Mouse (Mus musculus): ENCODE measurements around the gene Rsc1a1.

The Rsc1a1 gene

DNA sequence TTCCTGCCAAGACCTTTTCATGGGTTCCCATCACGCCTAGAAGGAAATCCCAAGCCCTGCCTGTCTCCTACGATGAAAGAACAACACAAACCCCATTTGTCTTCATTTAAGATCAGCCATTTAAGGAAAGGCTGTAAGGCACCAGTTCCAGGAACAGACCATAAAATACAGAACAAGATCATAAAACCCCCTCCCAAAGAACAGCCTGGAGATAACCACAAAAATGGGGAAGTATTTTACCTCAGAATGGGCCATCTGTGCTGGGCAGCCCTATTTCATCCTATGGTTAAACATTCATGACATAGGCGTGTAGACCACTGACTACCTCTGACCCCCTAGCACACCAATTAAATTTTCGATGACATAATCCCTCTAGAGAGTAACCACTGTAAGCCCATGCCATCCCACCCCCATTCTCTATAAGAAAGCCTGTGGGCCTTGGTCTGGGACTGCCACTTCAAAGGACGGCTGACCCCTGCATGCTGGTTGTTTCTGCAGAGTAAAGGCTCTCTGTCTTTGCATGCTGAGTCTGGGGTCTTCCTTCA, 28.3 kb upstream of the Rsc1a1 start:
- ChIA-PET POLR2A (interaction anchor here in 1 of 4 experiments (1.3 kb wide), 1 partner anchor 10 kb away, joined by 3 read pairs; the partner anchor contains the start of gene Ddi2), CTCF (no interaction called here)

DNA sequence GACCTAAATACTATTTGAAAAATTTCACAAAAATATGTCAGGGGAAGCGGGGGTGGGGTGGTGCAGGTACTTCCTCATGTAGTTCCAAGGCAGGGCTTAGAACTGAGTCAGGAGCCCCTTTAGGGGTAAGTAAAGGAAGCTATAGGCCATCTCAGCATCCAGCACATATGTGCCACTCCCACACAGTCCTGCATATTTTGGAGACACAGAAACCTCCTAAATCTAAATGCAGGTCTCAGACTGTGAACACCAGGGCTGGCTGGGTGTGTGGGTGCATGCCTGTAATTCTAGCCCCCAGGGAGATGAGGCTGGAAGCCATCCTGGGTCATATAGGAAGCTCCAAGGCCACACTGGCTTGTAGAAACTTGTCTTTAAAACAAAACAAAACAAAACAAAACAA, 25.9 kb upstream of the Rsc1a1 start:
- ChIA-PET CTCF (no interaction called here), POLR2A (interaction anchor here in 2 of 4 experiments (0.7 to 3.4 kb wide), 4 partner anchors 9 to 118 kb away, joined by 3 to 12 read pairs (median 4); partner anchors contain the start of gene Ddi2 (in 1 of the 2))

DNA sequence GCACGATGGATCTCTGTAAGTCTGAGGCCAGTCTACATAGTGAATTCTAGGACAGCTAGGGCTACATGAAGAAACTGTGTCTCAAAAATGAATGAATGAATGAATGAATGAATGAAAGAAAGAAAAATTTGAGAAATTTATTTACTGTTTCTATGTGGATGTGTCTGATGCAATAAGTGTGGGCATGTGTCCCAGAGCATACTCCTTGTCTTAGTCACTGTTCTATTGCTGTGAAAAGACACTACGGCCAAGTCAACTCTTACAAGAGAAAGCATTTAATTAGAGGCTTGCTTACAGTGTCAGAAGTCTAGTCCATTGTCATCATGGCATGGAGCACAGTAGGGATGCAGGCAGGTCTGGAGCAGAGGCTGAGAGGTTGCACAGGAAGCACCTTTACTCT, 23.6 kb upstream of the Rsc1a1 start:
- ChIA-PET POLR2A (interaction anchor here in 1 of 4 experiments (0.6 to 3.4 kb wide), 6 partner anchors 9 to 204 kb away, joined by 4 to 12 read pairs (median 6); partner anchors contain the start of gene Ddi2), CTCF (no interaction called here)

DNA sequence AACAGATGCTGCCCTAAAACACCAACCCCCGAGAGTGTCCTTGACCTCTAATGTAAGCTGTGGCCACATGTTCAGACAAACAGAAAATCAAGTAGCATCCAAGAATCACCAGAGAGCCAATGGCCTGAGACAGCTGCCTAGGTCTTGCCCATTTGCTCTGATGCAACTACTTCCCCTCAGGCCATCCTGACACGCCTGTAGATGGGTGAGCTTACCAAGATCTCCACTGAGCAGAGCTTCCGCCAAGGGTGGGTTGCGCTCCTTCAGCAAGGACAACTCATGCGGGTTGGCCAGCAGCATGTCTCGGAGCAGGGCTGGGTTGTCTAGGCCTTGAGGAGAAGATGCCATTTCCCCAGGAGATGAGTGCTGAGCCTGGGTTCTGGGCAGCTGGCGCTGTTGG, 22.6 kb upstream of the Rsc1a1 start:
- POLR2A ChIA-PET, result interaction anchor here in 1 of 4 experiments (0.9 to 3.6 kb wide), 5 partner anchors 9 to 60 kb away, joined by 4 to 14 read pairs (median 6); partner anchors contain the start of genes Ddi2 and Rsc1a1
- CTCF ChIA-PET, result interaction anchor here in 1 of 4 experiments (0.6 kb wide), 1 partner anchor 49 kb away, joined by 6 read pairs; no protein-coding TSS in a partner anchor

DNA sequence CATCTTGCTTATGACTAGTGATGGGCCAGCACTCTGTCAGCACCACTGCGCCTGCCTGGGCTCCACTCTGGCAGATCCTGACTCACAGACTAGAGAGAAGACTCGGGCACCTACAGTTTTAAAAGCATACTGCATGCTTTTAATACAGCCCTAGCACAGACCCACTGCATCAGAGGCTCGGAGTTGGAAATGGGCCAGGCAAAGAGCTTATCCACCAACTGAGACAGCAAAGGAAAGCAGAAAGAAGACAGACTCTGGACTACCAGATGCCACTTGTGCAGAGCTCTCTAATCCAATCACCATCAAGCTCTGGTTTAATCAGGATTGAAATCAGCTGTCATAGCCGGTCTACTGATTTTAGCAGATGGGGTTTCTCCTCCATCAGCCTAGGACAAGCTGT, 19.9 kb upstream of the Rsc1a1 start:
- CTCF ChIA-PET, result interaction anchor here in 2 of 4 experiments (0.6 to 0.8 kb wide), 2 partner anchors 12 to 470 kb away, joined by 3 read pairs; no protein-coding TSS in a partner anchor

DNA sequence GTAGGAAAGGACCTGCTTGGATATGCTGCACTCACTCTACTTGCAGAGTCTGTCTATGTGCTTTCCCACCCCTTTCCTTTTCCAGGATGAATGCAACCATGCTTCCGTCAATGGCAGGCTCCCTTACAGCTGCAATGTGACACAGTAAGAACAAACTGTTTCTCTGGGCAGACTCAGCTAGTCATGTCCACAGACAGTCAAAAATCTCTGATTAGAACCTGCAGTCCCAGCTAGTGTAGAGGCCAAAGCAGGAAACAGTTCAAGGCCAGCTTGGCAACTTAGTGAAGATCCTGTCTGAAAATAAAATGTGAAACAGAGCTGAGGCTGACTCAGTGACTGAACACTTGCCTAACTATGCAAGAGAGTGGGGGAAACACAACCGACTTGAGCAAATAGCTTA, 19.2 kb upstream of the Rsc1a1 start:
- ChIA-PET POLR2A (interaction anchor here in 2 of 4 experiments (0.6 to 3.6 kb wide), 7 partner anchors 11 to 31 kb away, joined by 3 to 17 read pairs (median 8); partner anchors contain the start of gene Ddi2 (in 1 of the 2)), CTCF (interaction anchor here in 1 of 4 experiments (0.6 kb wide), 1 partner anchor 469 kb away, joined by 3 read pairs; no protein-coding TSS in a partner anchor)

More for the DNA sequence above, 19.9 kb upstream of the Rsc1a1 start:
- POLR2A ChIA-PET, result interaction anchor here in 3 of 4 experiments (0.6 to 3.6 kb wide), 11 partner anchors 12 to 51 kb away, joined by 3 to 17 read pairs (median 3); partner anchors contain the start of gene Ddi2 (in 1 of the 3)

DNA sequence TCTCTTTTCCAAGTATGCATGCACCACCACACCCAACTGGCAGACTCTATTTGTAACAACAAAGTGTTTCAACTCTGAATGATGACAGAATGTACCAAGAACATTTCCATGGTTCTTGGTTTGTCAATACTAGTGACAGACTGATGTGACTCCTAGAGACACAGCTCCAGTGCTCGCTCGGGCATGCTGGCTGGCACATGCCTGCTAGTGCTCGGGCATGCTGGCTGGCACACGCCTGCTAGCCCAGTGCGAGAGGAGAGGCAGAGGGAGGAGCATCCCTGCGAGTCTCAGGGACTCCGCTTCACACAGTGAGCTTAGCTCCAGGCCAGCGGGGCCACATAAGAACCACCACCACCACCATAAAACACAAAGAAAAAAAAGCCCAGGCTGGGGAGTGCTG, 9.3 kb upstream of the Rsc1a1 start:
- ChIA-PET POLR2A (interaction anchor here in 2 of 4 experiments (1.0 to 1.5 kb wide), 3 partner anchors 10 to 160 kb away, joined by 3 to 5 read pairs (median 5); partner anchors contain the start of gene Rsc1a1 (in 1 of the 2)), CTCF (no interaction called here)

DNA sequence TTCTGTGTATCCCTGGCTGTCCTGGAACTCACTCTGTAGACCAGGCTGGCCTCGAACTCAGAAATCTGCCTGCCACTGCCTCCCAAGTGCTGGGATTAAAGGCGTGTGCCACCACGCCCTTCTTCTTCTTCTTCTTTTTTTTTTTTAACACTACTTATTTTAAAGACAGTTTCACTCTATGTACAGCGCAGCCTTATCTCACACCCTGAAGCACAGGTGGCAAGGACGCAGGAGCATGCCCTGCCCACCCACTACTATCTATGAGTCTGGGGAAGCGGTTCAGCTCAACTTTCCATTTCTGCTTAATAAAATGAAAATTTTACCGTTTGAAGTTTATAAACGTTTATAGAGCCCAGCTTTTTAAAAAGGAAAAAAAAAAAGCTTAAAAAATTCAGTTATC, 3.1 kb upstream of the Rsc1a1 start:
- CTCF ChIA-PET, result no interaction called here
- POLR2A ChIA-PET, result interaction anchor here in 1 of 4 experiments (1.1 to 2.0 kb wide), 2 partner anchors 12 to 33 kb away, joined by 3 to 6 read pairs; no protein-coding TSS in a partner anchor

DNA sequence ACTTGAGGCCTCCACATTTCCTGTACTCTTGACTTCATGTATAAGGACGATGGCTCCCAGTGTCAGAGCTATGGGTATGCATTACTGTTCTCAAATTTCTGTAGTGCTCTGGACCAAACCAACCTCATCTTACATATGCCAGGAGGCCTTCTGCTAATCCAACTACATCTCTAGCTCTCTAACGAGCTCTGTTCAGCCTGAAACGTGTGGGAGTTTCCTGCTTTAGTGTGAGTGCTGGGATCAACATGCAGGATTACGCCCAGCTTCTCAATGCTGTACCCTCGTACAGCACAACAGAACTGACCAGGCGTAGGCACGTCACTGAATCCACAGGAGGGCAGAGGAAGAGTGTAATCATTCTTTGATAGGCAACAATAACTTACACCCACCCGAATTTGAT, 1.1 kb upstream of the Rsc1a1 start:
- ChIA-PET CTCF (interaction anchor here in 1 of 4 experiments (1.0 kb wide), 1 partner anchor 21 kb away, joined by 3 read pairs; no protein-coding TSS in a partner anchor), POLR2A (interaction anchor here in 2 of 4 experiments (0.9 to 8.9 kb wide), 5 partner anchors 15 to 107 kb away, joined by 3 to 102 read pairs (median 4); partner anchors contain the start of gene Casp9 (in 1 of the 2))

DNA sequence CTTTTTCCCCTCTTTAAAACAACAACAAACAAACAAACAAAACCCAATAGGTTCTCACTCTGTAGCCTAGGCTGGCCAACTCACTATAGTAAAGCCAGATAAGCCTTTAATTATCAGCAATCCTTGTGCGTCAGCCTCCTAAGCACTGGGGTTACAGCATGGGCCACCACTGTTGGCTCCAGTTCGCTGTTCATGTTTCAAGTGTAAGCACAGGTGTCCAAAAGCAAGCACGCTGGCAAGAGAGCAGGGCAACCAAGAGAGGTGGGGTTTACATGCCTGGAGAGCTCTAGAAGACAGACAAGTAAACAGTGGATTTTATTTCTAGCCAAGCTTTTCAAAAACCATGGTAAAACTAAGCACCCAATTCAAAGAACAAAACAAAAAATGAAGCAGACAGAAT, 694 bp upstream of the Rsc1a1 start:
- ChIA-PET CTCF (interaction anchor here in 2 of 4 experiments (0.6 to 1.0 kb wide), 2 partner anchors 21 to 41 kb away, joined by 3 read pairs; no protein-coding TSS in a partner anchor), POLR2A (interaction anchor here in 2 of 4 experiments (0.9 to 8.9 kb wide), 8 partner anchors 9 to 108 kb away, joined by 3 to 102 read pairs (median 4); partner anchors contain the start of gene Casp9 (in 1 of the 2))

DNA sequence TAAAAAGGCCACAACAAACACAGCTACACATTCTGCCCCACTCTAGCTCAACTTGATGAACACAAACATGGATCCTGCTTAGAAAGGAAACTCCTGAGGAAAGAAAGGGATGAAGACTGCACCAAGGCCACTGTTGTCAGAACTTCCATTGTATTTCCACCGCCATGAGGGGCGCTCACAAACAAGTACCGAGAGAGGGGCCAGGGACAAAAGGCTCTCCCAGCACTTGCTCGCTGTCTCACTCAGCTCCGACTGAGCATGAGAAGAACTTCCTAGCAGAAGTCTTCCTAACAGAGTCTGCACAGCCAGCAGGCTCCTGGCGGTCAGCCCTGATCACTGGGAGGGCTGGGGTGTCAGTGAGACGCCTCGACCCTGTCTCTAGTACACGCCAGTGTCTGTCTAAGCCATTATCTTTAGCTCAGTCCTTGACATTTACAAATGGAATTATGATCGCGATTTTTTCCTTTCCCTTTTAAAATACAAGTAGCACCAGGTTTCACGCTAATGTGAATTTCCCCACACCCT, 2.6 kb downstream of the Rsc1a1 start:
- CTCF ChIA-PET, result interaction anchor here in 2 of 4 experiments (0.6 to 1.2 kb wide), 2 partner anchors 20 to 175 kb away, joined by 3 read pairs; no protein-coding TSS in a partner anchor
- POLR2A ChIA-PET, result interaction anchor here in 2 of 4 experiments (0.5 to 8.9 kb wide), 14 partner anchors 11 to 120 kb away, joined by 3 to 102 read pairs (median 6); partner anchors contain the start of genes Plekhm2 (in 2 of the 2), Casp9 (in 1 of the 2), Ddi2 (in 1 of the 2) and Tmem82 (in 1 of the 2)

DNA sequence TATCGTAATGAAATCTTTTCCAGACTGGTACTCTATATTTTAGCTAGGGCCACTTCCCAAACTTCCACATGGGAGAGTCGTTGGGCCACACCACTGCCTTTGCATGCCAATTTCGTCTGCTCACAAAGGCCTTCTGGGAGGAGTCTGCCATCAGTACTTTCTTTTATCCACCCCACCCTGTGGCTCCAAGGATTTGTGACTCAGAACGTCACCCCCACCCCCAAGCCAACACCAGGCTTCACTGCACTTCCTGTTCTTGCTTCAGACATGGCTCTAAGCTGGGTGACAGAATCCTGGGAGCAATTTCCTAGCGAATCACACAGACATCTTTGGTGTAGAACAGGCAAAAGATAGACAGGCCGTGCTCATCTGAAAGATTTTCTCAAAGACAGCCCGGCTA, 3.6 kb downstream of the Rsc1a1 start:
- CTCF ChIA-PET, result interaction anchor here in 3 of 4 experiments (0.6 to 2.0 kb wide), 4 partner anchors 10 to 1644 kb away, joined by 3 to 16 read pairs (median 8); no protein-coding TSS in a partner anchor
- POLR2A ChIA-PET, result interaction anchor here (0.5 to 8.9 kb wide), 17 partner anchors 10 to 1612 kb away, joined by 3 to 102 read pairs (median 5); partner anchors contain the start of genes Plekhm2 (in 2 of the 4), Tmem82 (in 2 of the 4), Casp9 (in 1 of the 4) and Ddi2 (in 1 of the 4)

DNA sequence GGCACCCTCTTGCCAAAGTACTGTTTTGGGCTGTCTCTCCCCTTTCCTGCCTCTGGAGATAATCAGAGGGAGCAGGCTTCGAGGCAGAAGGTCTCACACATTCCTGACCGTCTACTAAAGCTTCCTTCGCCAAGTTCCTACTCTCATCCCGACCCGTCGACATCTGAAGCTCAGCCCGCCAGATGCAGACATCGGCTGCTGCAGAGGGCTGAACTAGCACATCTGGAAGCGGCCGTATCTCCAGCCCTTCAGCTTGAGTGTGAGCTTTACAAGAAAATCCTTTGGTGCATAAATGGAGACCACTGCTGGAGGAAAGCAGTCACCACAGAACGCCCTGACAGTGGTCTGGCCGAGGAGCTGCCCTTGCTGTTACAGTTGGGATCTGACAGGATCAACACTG, 4.5 kb downstream of the Rsc1a1 start:
- ChIA-PET CTCF (interaction anchor here in 3 of 4 experiments (0.6 to 2.0 kb wide), 3 partner anchors 9 to 11 kb away, joined by 3 to 11 read pairs (median 3); no protein-coding TSS in a partner anchor), POLR2A (interaction anchor here (0.5 to 8.9 kb wide), 19 partner anchors 9 to 419 kb away, joined by 3 to 102 read pairs (median 4); partner anchors contain the start of genes Ddi2 (in 2 of the 4), Plekhm2 (in 2 of the 4) and Tmem82 (in 2 of the 4))

DNA sequence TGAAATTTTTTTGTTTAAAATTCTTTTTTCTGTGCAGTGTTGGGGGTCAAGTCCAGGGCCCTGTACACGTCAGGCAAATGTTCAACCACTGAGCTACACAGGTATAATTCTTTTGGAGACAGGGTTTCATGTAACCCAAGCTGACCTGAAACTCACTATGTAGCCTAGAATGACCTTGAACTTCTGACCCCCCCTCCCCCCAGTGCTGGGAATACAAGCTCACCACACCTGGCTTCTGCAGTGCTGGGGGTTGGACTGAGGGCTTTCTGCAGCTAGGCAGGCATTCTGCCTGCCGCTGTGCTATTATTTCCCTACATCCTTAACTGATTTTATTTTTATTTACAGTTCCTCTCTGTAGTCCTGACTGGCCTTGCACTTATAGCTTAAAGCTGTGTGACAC, 6.4 kb downstream of the Rsc1a1 start:
- ChIA-PET CTCF (interaction anchor here in 3 of 4 experiments (0.5 to 1.0 kb wide), 4 partner anchors 19 to 302 kb away, joined by 3 to 7 read pairs (median 4); no protein-coding TSS in a partner anchor), POLR2A (interaction anchor here (0.5 to 8.9 kb wide), 30 partner anchors 8 to 710 kb away, joined by 3 to 102 read pairs (median 4); partner anchors contain the start of genes Plekhm2 (in 3 of the 4), Casp9 (in 1 of the 4), Ddi2 (in 1 of the 4) and Kazn (in 1 of the 4))

DNA sequence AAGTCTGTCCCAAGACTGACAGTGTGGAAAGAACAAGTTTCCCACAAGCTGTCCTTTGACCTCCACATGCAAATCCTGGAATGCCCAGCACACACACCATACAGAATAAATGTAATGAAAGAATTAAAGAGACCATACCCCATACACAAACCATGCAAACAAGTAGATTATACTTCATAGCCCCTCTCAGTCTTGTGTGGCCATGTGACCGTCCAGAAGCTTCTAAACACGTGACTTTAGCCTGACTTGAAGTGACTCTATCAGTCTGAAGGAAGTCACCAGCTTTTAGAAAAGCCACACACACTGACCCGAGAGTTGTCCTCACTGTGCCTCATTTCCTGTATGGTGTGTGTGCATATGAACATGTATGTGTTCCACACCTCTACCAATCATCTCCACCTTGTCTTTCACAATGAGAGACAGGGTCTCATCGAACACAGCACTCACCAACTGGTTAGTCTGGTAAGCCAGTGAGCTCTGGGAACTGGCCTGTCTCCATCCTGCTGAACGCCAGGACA, 8.9 kb downstream of the Rsc1a1 start:
- CTCF ChIA-PET, result interaction anchor here in 1 of 4 experiments (0.9 kb wide), 1 partner anchor 289 kb away, joined by 3 read pairs; no protein-coding TSS in a partner anchor
- POLR2A ChIA-PET, result interaction anchor here in 3 of 4 experiments (0.6 to 1.7 kb wide), 11 partner anchors 12 to 140 kb away, joined by 3 to 7 read pairs (median 3); partner anchors contain the start of genes Plekhm2 (in 1 of the 3) and Tmem82 (in 1 of the 3)

DNA sequence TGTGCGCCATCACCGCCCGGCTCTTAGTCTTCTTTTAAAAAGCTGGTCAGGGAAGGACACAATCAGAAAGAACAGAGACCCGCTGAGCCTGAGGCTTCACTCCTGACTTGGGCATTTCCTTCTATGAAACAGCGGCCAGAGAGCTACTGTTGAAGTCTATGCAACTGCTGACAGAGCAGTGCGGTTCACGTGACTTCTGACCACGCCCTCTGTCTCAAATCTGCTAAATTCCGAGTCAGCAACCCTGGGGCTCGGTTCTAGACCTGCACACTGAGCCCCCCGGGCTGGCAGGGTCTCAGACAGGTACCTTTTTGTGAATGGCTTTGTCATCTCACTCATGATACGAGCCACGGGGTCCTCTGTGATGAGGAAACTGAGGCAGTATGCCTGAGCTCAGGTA, 13.1 kb downstream of the Rsc1a1 start:
- POLR2A ChIA-PET, result interaction anchor here (0.6 to 9.2 kb wide), 45 partner anchors 9 to 385 kb away, joined by 3 to 102 read pairs (median 4); partner anchors contain the start of genes Ddi2 (in 2 of the 4), Rsc1a1 (in 2 of the 4), Tmem82 (in 2 of the 4) and Casp9 (in 1 of the 4)
- CTCF ChIA-PET, result interaction anchor here (0.5 to 3.6 kb wide), 12 partner anchors 9 to 261 kb away, joined by 3 to 18 read pairs (median 3); no protein-coding TSS in a partner anchor

DNA sequence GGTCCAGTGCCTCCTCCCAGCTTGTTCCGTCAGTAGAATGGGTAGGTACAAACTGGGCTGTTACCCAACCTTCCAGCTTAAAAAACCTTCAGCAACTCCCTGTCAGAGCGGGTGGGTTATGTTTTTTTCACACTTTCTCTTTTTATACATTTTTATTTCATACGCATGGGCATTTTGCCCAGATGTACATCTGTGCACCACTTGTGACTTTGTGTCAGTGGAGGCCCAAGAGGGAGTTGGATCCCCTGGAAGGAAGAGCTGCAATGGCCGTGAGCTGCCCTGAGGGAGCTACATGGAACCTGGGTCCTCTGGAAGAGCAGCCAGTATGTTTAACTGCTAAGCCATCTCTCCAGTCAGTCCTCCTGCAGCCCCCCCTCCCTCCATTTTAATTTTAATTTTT, 14.0 kb downstream of the Rsc1a1 start:
- POLR2A ChIA-PET, result interaction anchor here in 3 of 4 experiments (0.7 to 9.2 kb wide), 25 partner anchors 8 to 246 kb away, joined by 3 to 102 read pairs (median 4); partner anchors contain the start of genes Casp9 (in 1 of the 3), Rsc1a1 (in 1 of the 3), Slc25a34 (in 1 of the 3) and Tmem82 (in 1 of the 3)
- CTCF ChIA-PET, result interaction anchor here (0.6 to 3.6 kb wide), 5 partner anchors 10 to 1208 kb away, joined by 3 to 18 read pairs (median 5); no protein-coding TSS in a partner anchor

All from embryonic stem cell, embryonic (primary cell).